Mouse (Mus musculus): ENCODE measurements at regions not wholly inside any gene's neighbourhood (a gene's known extent, or its start where the extent isn't known, plus 50 kb on each side); places are given as distances from the start of the nearest gene placed in this dataset.
"Not testable (repeated sequence)": the region's sequence is repeated elsewhere in the genome, so short reads cannot be mapped to it uniquely, and the experiment has no call there.

DNA sequence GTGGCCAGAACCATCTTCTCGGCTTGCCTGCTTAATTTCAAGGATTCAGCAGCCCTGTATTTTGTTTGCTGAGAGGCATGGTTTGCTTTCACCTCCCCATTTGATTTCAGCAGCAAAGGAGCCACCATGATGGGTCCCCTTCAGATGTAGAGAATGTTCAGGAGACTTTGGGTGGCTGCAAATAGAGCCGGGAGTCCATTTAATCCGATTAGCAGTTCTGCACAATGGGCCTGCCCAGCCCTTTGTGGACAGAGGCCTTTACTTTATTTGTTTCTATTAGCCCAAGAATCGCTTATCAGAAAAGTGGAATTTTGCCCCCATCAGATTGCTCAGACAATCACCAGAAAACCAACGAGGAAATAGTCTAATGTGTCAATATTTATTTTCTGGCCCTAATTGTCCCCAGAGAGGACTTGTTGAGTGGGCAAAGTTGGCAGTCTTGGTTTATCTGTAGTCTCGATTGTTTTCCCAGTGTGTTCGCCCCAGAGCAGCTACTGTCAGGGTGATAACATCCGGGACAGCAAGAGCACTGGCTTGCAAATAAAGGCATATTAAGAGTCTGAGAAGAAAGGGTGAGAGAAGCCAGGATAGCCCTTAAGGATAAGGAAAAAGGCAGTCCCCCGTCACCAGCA lies 130.6 kb upstream of the Kiz start:
- DNase-seq (ENCODE audit: low read depth in 3 of 3, low spot score in 3 of 3) (no peak), ATAC-seq (ENCODE audit: insufficient read depth) (no peak)
- WGBS (ENCODE audit: insufficient replicate concordance) = 45% methylated on average over 9 of the region's 9 CpGs
- TF ChIP-seq EP300 (IDR thresholded peaks at IDR 0.05; ENCODE audit: low read depth) (no peak), CTCF (IDR thresholded peaks at IDR 0.05; ENCODE audit: low read depth) (no peak)
- H3K27me3 ChIP-seq (ENCODE audit: control insufficient read depth, insufficient read depth, low read length) = no peaks in the 10 kb centered on the region
- H3K4me1 ChIP-seq (replicated peaks; ENCODE audit: control insufficient read depth in 2 of 2, insufficient read depth in 2 of 2, low read length in 1 of 2) = no peaks in the 10 kb centered on the region
- H3K9me3 ChIP-seq (ENCODE audit: control insufficient read depth, low read length) = no peaks in the 10 kb centered on the region
- H3K9ac ChIP-seq (replicated peaks) = no peak overlapping the region
- no peak overlapping the region for H3K4me2 ChIP-seq (ENCODE audit: low read depth)
- no peak overlapping the region for H3K27ac ChIP-seq
- H3K4me3 ChIP-seq (ENCODE audit: insufficient read depth in 1 of 2, low read depth in 2 of 2, low read length in 2 of 2) = no peak overlapping the region
- no peaks in the 10 kb centered on the region for H3K36me3 ChIP-seq (replicated peaks; ENCODE audit: control insufficient read depth, insufficient read depth, low read depth)

GRCm38 (mm10) chr2:146728693-146729092 lies 127.0 kb upstream of the Kiz start:
- no peak overlapping the region for H3K4me2 ChIP-seq (ENCODE audit: low read depth)
- DNase-seq (ENCODE audit: low read depth in 3 of 3, low spot score in 3 of 3) (no peak), ATAC-seq (ENCODE audit: insufficient read depth) (no peak)
- no peak overlapping the region for H3K4me3 ChIP-seq (ENCODE audit: insufficient read depth in 1 of 2, low read depth in 2 of 2, low read length in 2 of 2)
- no peaks in the 10 kb centered on the region for H3K4me1 ChIP-seq (replicated peaks; ENCODE audit: control insufficient read depth in 2 of 2, insufficient read depth in 2 of 2, low read length in 1 of 2)
- no peaks in the 10 kb centered on the region for H3K36me3 ChIP-seq (replicated peaks; ENCODE audit: control insufficient read depth, insufficient read depth, low read depth)
- no peak overlapping the region for H3K9ac ChIP-seq (replicated peaks)
- no peaks in the 10 kb centered on the region for H3K27me3 ChIP-seq (ENCODE audit: control insufficient read depth, insufficient read depth, low read length)
- H3K27ac ChIP-seq = no peak overlapping the region
- no peaks in the 10 kb centered on the region for H3K9me3 ChIP-seq (ENCODE audit: control insufficient read depth, low read length)
- TF ChIP-seq CTCF (IDR thresholded peaks at IDR 0.05; ENCODE audit: low read depth) (no peak), EP300 (IDR thresholded peaks at IDR 0.05; ENCODE audit: low read depth) (no peak)

GRCm38 (mm10) chr2:146731081-146731480 lies 124.6 kb upstream of the Kiz start:
- DNase-seq (ENCODE audit: low read depth in 3 of 3, low spot score in 3 of 3) (no peak), ATAC-seq (ENCODE audit: insufficient read depth) (no peak)
- no peak overlapping the region for H3K4me3 ChIP-seq (ENCODE audit: insufficient read depth in 1 of 2, low read depth in 2 of 2, low read length in 2 of 2)
- H3K27ac ChIP-seq = no peak overlapping the region
- no peak overlapping the region for H3K4me2 ChIP-seq (ENCODE audit: low read depth)
- TF ChIP-seq EP300 (IDR thresholded peaks at IDR 0.05; ENCODE audit: low read depth) (no peak), CTCF (IDR thresholded peaks at IDR 0.05; ENCODE audit: low read depth) (no peak)
- no peaks in the 10 kb centered on the region for H3K27me3 ChIP-seq (ENCODE audit: control insufficient read depth, insufficient read depth, low read length)
- H3K4me1 ChIP-seq (replicated peaks; ENCODE audit: control insufficient read depth in 2 of 2, insufficient read depth in 2 of 2, low read length in 1 of 2) = no peaks in the 10 kb centered on the region
- no peak overlapping the region for H3K9ac ChIP-seq (replicated peaks)
- no peaks in the 10 kb centered on the region for H3K9me3 ChIP-seq (ENCODE audit: control insufficient read depth, low read length)
- 70% methylated on average over 3 of the region's 3 CpGs for WGBS (ENCODE audit: insufficient replicate concordance)
- H3K36me3 ChIP-seq (replicated peaks; ENCODE audit: control insufficient read depth, insufficient read depth, low read depth) = no peaks in the 10 kb centered on the region

GRCm38 (mm10) chr2:146732891-146733290 lies 122.8 kb upstream of the Kiz start:
- ATAC-seq (ENCODE audit: insufficient read depth); H3K9me3 ChIP-seq (ENCODE audit: control insufficient read depth, low read length); H3K36me3 ChIP-seq (replicated peaks; ENCODE audit: control insufficient read depth, insufficient read depth, low read depth); H3K4me3 ChIP-seq (ENCODE audit: insufficient read depth in 1 of 2, low read depth in 2 of 2, low read length in 2 of 2); H3K9ac ChIP-seq (replicated peaks); H3K4me1 ChIP-seq (replicated peaks; ENCODE audit: control insufficient read depth in 2 of 2, insufficient read depth in 2 of 2, low read length in 1 of 2); H3K4me2 ChIP-seq (ENCODE audit: low read depth); DNase-seq (ENCODE audit: low read depth in 3 of 3, low spot score in 3 of 3); H3K27ac ChIP-seq; H3K27me3 ChIP-seq (ENCODE audit: control insufficient read depth, insufficient read depth, low read length): not testable (repeated sequence)
- 14% methylated on average over 2 of the region's 2 CpGs for WGBS (ENCODE audit: insufficient replicate concordance)

DNA sequence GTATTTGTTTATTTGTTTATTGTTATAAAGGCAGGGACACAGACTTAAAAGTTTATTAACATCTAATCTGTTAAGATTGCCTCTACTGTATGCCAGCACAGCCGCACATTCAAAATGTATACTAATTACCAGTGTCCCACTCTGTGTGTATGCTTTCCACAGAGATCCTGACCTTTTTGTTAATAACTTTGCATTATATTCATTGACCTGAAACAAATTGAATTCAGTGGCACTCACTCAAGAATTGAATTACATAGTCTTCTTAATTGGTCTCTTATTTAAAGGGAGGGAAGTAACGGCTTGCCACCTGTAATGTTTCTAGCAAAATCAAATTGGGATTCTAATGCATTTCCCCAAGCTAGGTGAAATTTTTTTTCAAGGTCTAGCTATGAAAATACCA lies 111.3 kb upstream of the Kiz start:
- no peak overlapping the region for H3K9ac ChIP-seq (replicated peaks)
- H3K9me3 ChIP-seq (ENCODE audit: control insufficient read depth, low read length) = no peaks in the 10 kb centered on the region
- 71% methylated on average over 2 of the region's 2 CpGs for WGBS (ENCODE audit: insufficient replicate concordance)
- H3K4me2 ChIP-seq (ENCODE audit: low read depth) = no peak overlapping the region
- TF ChIP-seq CTCF (IDR thresholded peaks at IDR 0.05; ENCODE audit: low read depth) = no peak
- no peak for TF ChIP-seq EP300 (IDR thresholded peaks at IDR 0.05; ENCODE audit: low read depth)
- no peak overlapping the region for H3K27ac ChIP-seq
- H3K4me3 ChIP-seq (ENCODE audit: insufficient read depth in 1 of 2, low read depth in 2 of 2, low read length in 2 of 2) = no peak overlapping the region
- no peaks in the 10 kb centered on the region for H3K36me3 ChIP-seq (replicated peaks; ENCODE audit: control insufficient read depth, insufficient read depth, low read depth)
- ATAC-seq (ENCODE audit: insufficient read depth) (no peak), DNase-seq (ENCODE audit: low read depth in 3 of 3, low spot score in 3 of 3) (no peak)
- no peaks in the 10 kb centered on the region for H3K27me3 ChIP-seq (ENCODE audit: control insufficient read depth, insufficient read depth, low read length)
- no peaks in the 10 kb centered on the region for H3K4me1 ChIP-seq (replicated peaks; ENCODE audit: control insufficient read depth in 2 of 2, insufficient read depth in 2 of 2, low read length in 1 of 2)

Data from liver, embryonic 14.5 days (tissue).